Mouse (Mus musculus): ENCODE results near the gene 9230104L09Rik. TPM values are rescaled to one million over a fixed set of nuclear protein-coding genes. Genes with fewer than 3 reads are reported as not detected.

The 9230104L09Rik gene
- polyA plus RNA-seq, 1 experiment from 2014 or later = not detected

- ATAC-seq (ENCODE audit: low FRiP score) = no peak
- Histone ChIP-seq H3K4me2 (replicated peaks) (no peak within 1 kb of the TSS), H3K9me3 (ENCODE audit: control insufficient read depth, low read length) (no peaks in the 10 kb centered on the region), H3K4me3 (replicated peaks; ENCODE audit: low read length) (no peak within 1 kb of the TSS), H3K4me1 (replicated peaks; ENCODE audit: control insufficient read depth, insufficient read depth, low read length) (no peaks in the 10 kb centered on the region), H3K27me3 (ENCODE audit: control insufficient read depth, insufficient read depth, low read length) (no peaks in the 10 kb centered on the region), H3K27ac (no peak within 1 kb of the TSS), H3K36me3 (replicated peaks; ENCODE audit: control insufficient read depth, insufficient read depth) (no peaks in the 10 kb centered on the region), H3K9ac (no peak within 1 kb of the TSS)
- DNase-seq (ENCODE audit: low spot score) = no peak
Observed at GRCm38 (mm10) chr2:148819909-148820308, 44.9 kb downstream of the 9230104L09Rik start, which contains the start of gene Cst13. Gene Cst13 (plus strand): TSS chr2:148820081.

DNA sequence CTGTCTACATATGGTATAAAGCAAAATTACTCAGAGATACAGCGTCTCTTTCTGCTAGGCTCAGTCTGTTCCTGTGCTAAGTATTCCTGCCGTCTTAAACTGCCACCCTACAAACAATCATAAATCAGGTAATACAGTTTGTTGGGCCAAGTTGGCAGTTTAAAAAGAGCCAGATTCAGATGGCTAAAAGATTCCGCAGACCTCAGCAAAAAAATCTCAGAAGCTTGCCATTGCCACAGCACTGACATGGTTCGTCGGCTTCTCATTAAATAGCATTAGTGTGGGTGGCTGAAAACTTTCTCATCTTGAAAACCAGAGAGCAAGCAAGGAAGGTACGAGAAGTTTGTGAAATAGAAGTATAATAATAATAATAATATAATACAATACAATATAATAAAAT, 58.1 kb downstream of the 9230104L09Rik start:
- WGBS = 82% methylated on average over 6 of the region's 6 CpGs
- H3K9me3 ChIP-seq (ENCODE audit: control insufficient read depth, low read length) = no peaks in the 10 kb centered on the region

GRCm38 (mm10) chr2:148801491-148801921, 63.3 kb downstream of the 9230104L09Rik start:
- Histone ChIP-seq H3K9me3 (ENCODE audit: control insufficient read depth, low read length) (no peaks in the 10 kb centered on the region), H3K27ac (no peak overlapping the region), H3K4me2 (replicated peaks) (no peak overlapping the region), H3K4me1 (replicated peaks; ENCODE audit: control insufficient read depth, insufficient read depth, low read length) (no peaks in the 10 kb centered on the region), H3K36me3 (replicated peaks; ENCODE audit: control insufficient read depth, insufficient read depth) (no peaks in the 10 kb centered on the region), H3K27me3 (ENCODE audit: control insufficient read depth, insufficient read depth, low read length) (no peaks in the 10 kb centered on the region), H3K9ac (no peak overlapping the region), H3K4me3 (replicated peaks; ENCODE audit: low read length) (no peak overlapping the region)
- DNase-seq (ENCODE audit: low spot score) (no peak), ATAC-seq (ENCODE audit: low FRiP score) (no peak)
- 80% methylated on average over 3 of the region's 3 CpGs for WGBS

More for the DNA sequence above, 58.1 kb downstream of the 9230104L09Rik start:
- no peak for ATAC-seq (ENCODE audit: low FRiP score)
- H3K27ac ChIP-seq = no peak overlapping the region
- H3K4me1 ChIP-seq (replicated peaks; ENCODE audit: control insufficient read depth, insufficient read depth, low read length) = no peaks in the 10 kb centered on the region
- H3K9ac ChIP-seq = no peak overlapping the region
- H3K4me2 ChIP-seq (replicated peaks) = no peak overlapping the region
- no peak overlapping the region for H3K4me3 ChIP-seq (replicated peaks; ENCODE audit: low read length)
- H3K36me3 ChIP-seq (replicated peaks; ENCODE audit: control insufficient read depth, insufficient read depth) = no peaks in the 10 kb centered on the region
- no peak for DNase-seq (ENCODE audit: low spot score)
- no peaks in the 10 kb centered on the region for H3K27me3 ChIP-seq (ENCODE audit: control insufficient read depth, insufficient read depth, low read length)

- Histone ChIP-seq H3K9ac (no peak within 1 kb of the TSS), H3K4me1 (replicated peaks; ENCODE audit: control insufficient read depth, insufficient read depth, low read length) (no peaks in the 10 kb centered on the region), H3K27me3 (ENCODE audit: control insufficient read depth, insufficient read depth, low read length) (no peaks in the 10 kb centered on the region), H3K9me3 (ENCODE audit: control insufficient read depth, low read length) (no peaks in the 10 kb centered on the region), H3K4me2 (replicated peaks) (no peak within 1 kb of the TSS), H3K27ac (no peak within 1 kb of the TSS), H3K4me3 (replicated peaks; ENCODE audit: low read length) (no peak within 1 kb of the TSS), H3K36me3 (replicated peaks; ENCODE audit: control insufficient read depth, insufficient read depth) (no peaks in the 10 kb centered on the region)
- DNase-seq (ENCODE audit: low spot score) = no peak
- 88% methylated on average over 1 of the region's 1 CpGs for WGBS
- ATAC-seq (ENCODE audit: low FRiP score) = no peak
Observed at GRCm38 (mm10) chr2:148798485-148798884, 66.4 kb downstream of the 9230104L09Rik start, which contains the start of gene Cst8. Gene Cst8 (plus strand): TSS chr2:148798785.

Other genes starting within 250 kb of the 9230104L09Rik start
- gene Nxt1, start 192.4 kb downstream of the 9230104L09Rik start, polyA plus RNA-seq (2014; fragmentation: Nextera tagmentation; extraction: Ambion mirVana) = 47.0 and 48.5 TPM in 2 replicates
- 18.5 and 18.6 TPM in 2 replicates for gene Gzf1, start 184.0 kb downstream of the 9230104L09Rik start, polyA plus RNA-seq (2014; fragmentation: Nextera tagmentation; extraction: Ambion mirVana)
- 94.1 and 99.4 TPM in 2 replicates for gene Napb, start 132.6 kb downstream of the 9230104L09Rik start, polyA plus RNA-seq (2014; fragmentation: Nextera tagmentation; extraction: Ambion mirVana)
- not detected in 2 replicates for gene Cstl1, start 114.7 kb downstream of the 9230104L09Rik start, polyA plus RNA-seq (2014; fragmentation: Nextera tagmentation; extraction: Ambion mirVana)
- not detected in 2 replicates for gene Cst11, start 93.5 kb downstream of the 9230104L09Rik start, polyA plus RNA-seq (2014; fragmentation: Nextera tagmentation; extraction: Ambion mirVana)
- gene 8030411F24Rik, start 83.0 kb downstream of the 9230104L09Rik start, polyA plus RNA-seq (2014; fragmentation: Nextera tagmentation; extraction: Ambion mirVana) = not detected in 2 replicates
- not detected in 2 replicates for gene Cst12, start 75.7 kb downstream of the 9230104L09Rik start, polyA plus RNA-seq (2014; fragmentation: Nextera tagmentation; extraction: Ambion mirVana)
- not detected in 2 replicates for gene Cst8, start 66.3 kb downstream of the 9230104L09Rik start, polyA plus RNA-seq (2014; fragmentation: Nextera tagmentation; extraction: Ambion mirVana)
- not detected in 2 replicates for gene Cst13, start 45.0 kb downstream of the 9230104L09Rik start, polyA plus RNA-seq (2014; fragmentation: Nextera tagmentation; extraction: Ambion mirVana)
- not detected in 2 replicates for gene Cst9, start 29.9 kb downstream of the 9230104L09Rik start, polyA plus RNA-seq (2014; fragmentation: Nextera tagmentation; extraction: Ambion mirVana)
- 702 and 729 TPM in 2 replicates for gene Cst3, start 10.7 kb upstream of the 9230104L09Rik start, polyA plus RNA-seq (2014; fragmentation: Nextera tagmentation; extraction: Ambion mirVana)
- gene Gm1330, start 138.2 kb upstream of the 9230104L09Rik start, polyA plus RNA-seq (2014; fragmentation: Nextera tagmentation; extraction: Ambion mirVana) = not detected in 2 replicates
- not detected in 2 replicates for gene Gm10750, start 152.2 kb upstream of the 9230104L09Rik start, polyA plus RNA-seq (2014; fragmentation: Nextera tagmentation; extraction: Ambion mirVana)